Mouse (Mus musculus): ENCODE measurements around the gene Gpr3.

Gpr3 gene

DNA sequence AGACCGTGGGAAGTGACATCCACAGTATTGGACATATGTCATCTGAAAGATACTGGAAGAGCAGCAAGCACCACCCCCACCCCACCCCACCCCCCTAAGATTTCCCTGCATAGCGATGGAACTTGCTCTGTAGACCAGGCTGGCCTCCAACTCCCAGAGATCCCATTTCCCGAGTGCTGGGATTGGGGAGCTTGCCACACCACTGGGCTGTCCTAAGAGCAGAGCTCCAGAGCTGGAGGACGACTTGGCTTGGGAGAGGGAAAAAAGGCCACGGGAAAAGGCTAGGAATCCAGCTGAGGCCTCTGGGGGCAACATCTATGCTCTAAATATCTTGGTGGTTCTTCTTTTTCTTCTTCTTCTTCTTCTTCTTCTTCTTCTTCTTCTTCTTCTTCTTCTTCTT, 22.4 kb upstream of the Gpr3 start:
- no peak for DNase-seq (ENCODE audit: low spot score in 2 of 2)

GRCm38 (mm10) chr4:133233285-133233976, 21.1 kb upstream of the Gpr3 start:
- DNase-seq (ENCODE audit: low spot score in 2 of 2) = peak; percentile 44 to 74

GRCm38 (mm10) chr4:133229582-133229981, 17.2 kb upstream of the Gpr3 start:
- DNase-seq (ENCODE audit: low spot score in 2 of 2) = no peak

DNA sequence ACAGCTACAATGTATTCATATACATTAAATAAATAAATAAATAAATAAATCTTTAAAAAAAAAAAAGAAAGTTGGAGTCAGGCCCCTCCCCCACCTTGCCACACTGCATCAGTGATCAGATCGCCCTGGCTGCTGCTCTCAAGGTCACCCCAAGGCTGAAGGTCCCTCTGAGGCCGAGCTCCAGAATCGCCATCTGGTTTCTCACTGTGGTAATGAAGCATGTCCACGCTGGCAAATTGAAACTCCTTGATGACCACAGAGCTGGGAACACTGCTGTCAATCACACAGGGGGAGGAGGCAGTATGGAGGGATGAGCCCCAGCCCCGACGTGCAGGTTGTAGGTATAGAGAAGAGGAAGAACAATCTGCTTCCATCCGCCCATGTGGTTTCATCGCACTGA, 15.3 kb upstream of the Gpr3 start:
- no peak for DNase-seq (ENCODE audit: low spot score in 2 of 2)

GRCm38 (mm10) chr4:133226073-133226472, 13.7 kb upstream of the Gpr3 start:
- DNase-seq (ENCODE audit: low spot score in 2 of 2) = no peak

- no peak for DNase-seq (ENCODE audit: low spot score in 2 of 2)
These were observed 11.5 kb upstream of the Gpr3 start for GRCm38 (mm10) chr4:133223875-133224274.

DNA sequence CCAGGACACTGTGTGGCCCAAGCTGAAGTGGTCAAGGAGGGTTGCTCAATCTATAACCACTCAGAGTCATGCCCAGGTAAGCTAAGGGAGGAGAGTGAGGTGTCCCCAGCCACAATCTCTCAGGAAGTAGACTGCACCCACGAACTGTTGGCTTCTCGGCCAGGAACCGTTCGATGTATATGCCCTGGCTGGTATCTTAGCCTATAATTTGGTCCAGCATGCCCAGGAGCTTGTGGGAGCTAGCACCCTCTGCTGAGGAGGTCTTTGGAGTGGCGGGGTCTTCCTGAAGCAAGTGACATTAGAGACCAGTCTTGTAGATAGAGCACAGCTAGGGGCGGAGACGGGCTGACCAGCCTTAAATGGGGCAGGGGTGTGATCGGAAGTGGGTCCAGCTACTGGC, 9.4 kb upstream of the Gpr3 start:
- no peak for DNase-seq (ENCODE audit: low spot score in 2 of 2)

DNA sequence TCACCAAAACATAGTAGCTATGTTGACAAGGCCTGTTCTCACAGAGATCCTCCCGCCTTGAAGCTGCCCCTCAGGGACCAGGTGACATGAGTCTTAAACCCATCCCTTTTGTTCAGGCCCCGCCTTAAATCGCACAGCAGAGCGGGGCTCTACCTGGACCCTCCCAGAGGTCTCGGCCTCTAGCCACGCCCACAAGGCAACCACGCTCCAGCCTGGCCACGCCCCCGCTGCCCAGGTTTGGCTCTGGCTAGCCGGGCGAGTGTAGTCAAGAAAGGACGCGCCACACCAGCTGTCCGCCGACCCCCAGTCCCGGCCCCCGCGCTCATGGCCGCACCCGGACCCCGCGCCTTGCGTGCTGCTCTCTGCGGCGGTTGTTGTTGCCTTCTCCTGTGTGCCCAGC, 8.3 kb upstream of the Gpr3 start:
- DNase-seq (ENCODE audit: low spot score in 2 of 2) = no peak

DNA sequence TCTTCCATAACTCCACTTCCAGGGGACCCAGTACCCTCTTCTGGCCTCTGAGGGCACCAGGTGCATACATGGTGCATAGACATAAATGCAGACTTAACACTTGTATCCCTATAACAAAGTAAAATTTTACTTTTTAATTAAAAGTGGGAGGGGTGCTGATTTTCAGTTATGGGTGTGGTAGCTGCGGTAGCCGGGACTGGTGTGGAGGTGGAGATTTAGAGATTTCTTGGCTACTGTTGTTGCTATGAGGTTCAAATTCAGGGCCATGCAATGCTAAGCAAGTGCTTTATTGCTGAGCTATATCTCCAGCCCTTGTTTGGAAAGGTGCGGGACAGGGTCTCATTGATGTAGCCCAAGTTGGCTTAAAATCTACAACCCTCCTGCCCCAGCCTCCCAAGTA, 6.4 kb upstream of the Gpr3 start:
- DNase-seq (ENCODE audit: low spot score in 2 of 2) = no peak

- peak; percentile 58 to 81 for DNase-seq (ENCODE audit: low spot score in 2 of 2)
These were observed 5.3 kb upstream of the Gpr3 start for GRCm38 (mm10) chr4:133217641-133218040.

GRCm38 (mm10) chr4:133213661-133214060, 1.3 kb upstream of the Gpr3 start:
- no peak for DNase-seq (ENCODE audit: low spot score in 2 of 2)

- DNase-seq (ENCODE audit: low spot score in 2 of 2) = no peak
These were observed 893 bp upstream of the Gpr3 start for GRCm38 (mm10) chr4:133213268-133213590.

DNA sequence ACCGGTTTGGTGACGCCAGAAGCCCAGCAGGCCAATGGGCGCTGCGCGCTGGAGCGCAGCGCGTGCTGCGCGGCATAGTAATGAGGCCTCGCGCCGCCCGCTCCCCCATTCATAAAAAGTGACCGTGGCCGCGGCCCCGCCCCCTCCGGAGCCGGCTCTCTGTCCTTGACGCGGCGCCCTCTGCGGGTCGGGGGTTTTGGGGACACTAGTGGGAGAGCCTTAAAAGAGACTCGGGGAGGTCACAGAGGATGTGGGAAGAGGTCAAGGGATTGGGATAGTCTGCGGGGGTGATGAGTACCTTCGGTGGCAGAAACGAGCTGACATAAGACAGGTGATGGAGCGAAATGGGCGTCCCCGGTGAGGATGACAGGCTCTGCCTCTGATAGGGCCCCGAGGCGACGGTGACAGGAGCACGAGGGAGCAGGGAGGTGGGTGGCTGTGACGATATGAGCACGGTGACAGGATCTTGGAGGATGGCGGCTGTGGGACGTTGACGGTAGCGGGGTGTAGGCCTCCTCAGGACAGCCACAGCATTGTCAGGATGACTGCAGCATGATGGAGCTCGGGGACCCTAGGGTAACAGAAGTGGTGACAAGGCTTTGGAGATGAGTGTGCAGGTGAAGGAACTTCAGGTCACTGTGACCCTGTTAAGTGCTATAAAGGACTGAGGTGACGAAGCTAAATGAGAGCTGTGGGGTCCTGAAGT, 379 bp upstream of the Gpr3 start:
- DNase-seq (ENCODE audit: low spot score in 2 of 2) = peak in 1 of 2 experiments; percentile 44

- no peak for DNase-seq (ENCODE audit: low spot score in 2 of 2)
These were observed 1.4 kb downstream of the Gpr3 start for GRCm38 (mm10) chr4:133210788-133211390.

DNA sequence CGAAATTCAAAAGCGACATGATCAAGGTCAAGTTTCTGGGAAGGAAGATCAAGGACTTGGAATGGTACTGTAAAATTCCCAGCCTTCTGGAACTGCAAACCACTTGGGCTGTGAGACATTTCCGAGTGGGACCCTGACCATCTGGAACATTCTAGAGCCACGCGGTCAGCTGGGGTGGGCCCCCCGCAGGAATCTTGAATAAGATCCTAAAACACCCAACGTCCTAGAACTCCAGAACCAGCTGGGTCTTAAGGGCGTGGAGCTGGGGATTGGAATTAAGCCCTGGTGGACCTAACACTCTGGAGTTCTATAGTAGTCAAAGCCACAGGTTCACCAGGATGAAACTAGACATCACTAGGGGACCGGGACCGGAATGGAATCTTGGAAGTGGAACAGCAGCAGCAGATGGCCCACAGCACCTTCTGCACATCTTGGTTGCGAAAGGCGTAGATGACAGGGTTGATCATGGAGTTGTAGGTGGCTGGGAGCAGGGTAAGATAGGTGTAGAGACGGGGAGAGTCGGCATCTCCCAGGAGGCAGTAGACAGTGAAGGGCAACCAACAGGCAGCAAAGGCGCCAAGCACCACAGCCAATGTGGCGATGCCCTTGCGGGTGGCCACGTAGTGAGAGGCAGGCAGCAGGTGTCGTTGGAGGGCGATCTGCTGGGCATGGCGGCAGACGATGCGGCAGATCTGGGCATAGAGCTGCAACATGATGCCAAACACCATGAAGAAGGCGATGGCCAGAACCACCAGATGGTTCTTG, 2.1 kb downstream of the Gpr3 start:
- no peak for DNase-seq (ENCODE audit: low spot score in 2 of 2)

DNA sequence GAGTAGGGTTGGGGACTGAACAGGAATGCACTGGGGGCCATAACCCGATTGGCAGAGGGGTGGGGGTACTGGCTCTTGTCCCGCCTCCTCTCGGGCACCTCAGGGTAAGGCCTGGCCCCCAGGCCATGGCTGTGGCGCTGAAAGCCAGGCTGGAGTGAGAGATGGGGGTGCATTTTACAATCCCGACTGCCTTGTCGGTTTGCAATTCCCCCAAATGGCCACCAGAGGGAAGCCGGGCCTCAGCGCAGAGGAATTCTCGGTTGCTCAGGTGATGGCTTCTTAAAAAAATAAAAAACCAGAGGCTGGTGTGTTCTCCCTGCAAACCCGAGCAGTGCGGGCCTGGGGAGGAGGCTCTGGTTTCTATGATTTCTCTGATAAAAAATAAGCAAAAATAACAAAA, 3.0 kb downstream of the Gpr3 start:
- DNase-seq (ENCODE audit: low spot score in 2 of 2) = peak; percentile 34 to 57

GRCm38 (mm10) chr4:133204379-133204778, 8.0 kb downstream of the Gpr3 start:
- DNase-seq (ENCODE audit: low spot score in 2 of 2) = no peak

DNA sequence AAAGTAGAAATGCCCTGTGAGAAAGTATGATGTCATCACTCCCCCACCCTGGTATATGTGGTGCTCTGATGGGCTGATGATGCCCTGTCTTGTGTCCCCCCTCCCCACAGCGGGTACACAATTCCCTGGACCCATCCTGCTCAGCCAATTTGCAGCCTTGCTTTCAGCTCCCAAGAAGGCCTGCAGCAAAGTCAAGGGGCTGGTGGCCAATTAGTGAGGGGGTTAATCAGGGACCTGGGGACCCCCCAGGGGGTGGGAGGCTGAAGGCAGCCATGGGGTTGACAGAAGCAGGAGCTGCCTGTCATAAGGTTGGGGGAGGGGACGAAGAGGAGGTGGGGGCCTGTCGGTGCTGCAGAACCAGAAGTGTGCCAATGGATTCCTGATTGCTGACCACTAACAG, 8.7 kb downstream of the Gpr3 start:
- DNase-seq (ENCODE audit: low spot score in 2 of 2) = no peak

- no peak for DNase-seq (ENCODE audit: low spot score in 2 of 2)
These were observed 10.1 kb downstream of the Gpr3 start for GRCm38 (mm10) chr4:133202254-133202653.

DNA sequence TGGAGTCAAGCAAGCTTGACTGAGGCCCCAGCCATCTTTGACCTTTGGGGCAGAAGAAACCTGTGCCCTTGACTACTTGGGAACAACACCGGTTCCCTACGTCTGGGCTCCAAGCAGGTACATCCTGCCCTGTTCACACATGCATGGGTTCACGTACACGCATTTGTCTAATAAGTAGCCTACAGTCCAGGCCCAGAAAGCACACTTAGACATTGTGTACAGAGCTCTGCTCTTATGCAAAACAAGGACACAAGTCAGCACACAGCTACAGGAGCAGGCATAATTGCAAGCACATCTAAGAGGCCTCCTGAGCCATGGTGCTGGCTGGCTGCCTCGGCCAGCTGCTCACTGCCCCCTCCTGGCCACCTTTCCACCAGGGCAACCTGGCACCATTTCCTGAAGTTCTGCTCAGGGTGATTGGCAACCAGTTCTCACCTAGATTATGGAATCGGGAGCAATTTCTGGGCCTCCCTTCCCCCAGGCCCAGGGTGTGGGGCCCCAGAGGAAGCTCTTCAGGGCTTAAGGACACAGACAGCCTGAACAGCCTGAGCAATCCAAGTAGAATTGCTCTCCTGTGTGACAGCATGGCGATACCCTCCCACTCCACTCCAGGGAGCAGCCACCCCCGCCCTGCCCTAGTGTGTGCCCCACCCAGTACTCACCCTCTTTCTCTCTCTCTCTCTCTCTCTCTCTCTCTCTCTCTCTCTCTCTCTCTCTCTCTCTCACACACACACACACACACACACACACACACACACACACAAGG, 11.1 kb downstream of the Gpr3 start:
- peak; percentile 46 to 69 for DNase-seq (ENCODE audit: low spot score in 2 of 2)

GRCm38 (mm10) chr4:133200343-133200742, 12.0 kb downstream of the Gpr3 start:
- no peak for DNase-seq (ENCODE audit: low spot score in 2 of 2)

GRCm38 (mm10) chr4:133199743-133200142, 12.6 kb downstream of the Gpr3 start:
- no peak for DNase-seq (ENCODE audit: low spot score in 2 of 2)

Measured in thymus, postnatal 10 days (tissue).